Mouse (Mus musculus): ENCODE data around the gene Il20.

The Il20 gene

GRCm38 (mm10) chr1:130865541-130866221 is 45.6 kb downstream of the Il20 start, which contains the start of gene Fcmr:
Gene Fcmr, plus strand, starts transcription at chr1:130865669.
- no peak for DNase-seq (ENCODE audit: low spot score in 2 of 2)

- no peak for DNase-seq (ENCODE audit: low spot score in 2 of 2)
Observed at GRCm38 (mm10) chr1:130864741-130865140, 46.5 kb downstream of the Il20 start.

- peak; percentile 23 to 33 for DNase-seq (ENCODE audit: low spot score in 2 of 2)
Observed at GRCm38 (mm10) chr1:130864238-130864637, 47.0 kb downstream of the Il20 start.

GRCm38 (mm10) chr1:130857456-130857855 is 53.8 kb downstream of the Il20 start:
- no peak for DNase-seq (ENCODE audit: low spot score in 2 of 2)

All from thymus, postnatal 10 days (tissue).